Mouse (Mus musculus): ENCODE measurements around the gene Ercc2.
A peak's percentile ranks its signal among the peaks of the same experiment; 100 is the strongest.

Ercc2 gene

GRCm38 (mm10) chr7:19410766-19411344, 29.0 kb downstream of the Ercc2 start:
- DNase-seq: no peak

DNA sequence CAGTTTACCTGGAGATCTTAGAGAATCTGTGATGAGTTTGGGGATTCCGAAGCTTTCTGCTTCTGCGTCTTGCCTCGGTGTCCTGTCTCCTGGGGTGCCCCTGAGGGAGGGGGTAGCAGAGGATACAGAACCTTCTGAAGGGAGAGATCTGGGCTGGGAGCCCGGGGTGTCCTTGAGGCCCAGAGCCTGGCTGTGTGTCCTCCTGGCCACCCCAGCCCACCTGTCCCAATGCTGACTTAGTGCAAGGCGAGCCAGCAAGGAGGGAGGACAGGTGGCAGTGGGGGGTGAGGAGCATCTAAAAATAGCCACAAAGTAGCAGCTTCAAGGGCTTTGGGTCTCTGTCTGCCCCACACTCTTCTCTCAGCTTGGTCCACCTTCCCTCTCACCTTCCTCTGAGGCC, 30.0 kb downstream of the Ercc2 start:
- no peak for DNase-seq

- DNase-seq: no peak
Measured at GRCm38 (mm10) chr7:19413525-19413924, 31.7 kb downstream of the Ercc2 start.

GRCm38 (mm10) chr7:19416590-19416989, 34.8 kb downstream of the Ercc2 start:
- no peak for DNase-seq

DNA sequence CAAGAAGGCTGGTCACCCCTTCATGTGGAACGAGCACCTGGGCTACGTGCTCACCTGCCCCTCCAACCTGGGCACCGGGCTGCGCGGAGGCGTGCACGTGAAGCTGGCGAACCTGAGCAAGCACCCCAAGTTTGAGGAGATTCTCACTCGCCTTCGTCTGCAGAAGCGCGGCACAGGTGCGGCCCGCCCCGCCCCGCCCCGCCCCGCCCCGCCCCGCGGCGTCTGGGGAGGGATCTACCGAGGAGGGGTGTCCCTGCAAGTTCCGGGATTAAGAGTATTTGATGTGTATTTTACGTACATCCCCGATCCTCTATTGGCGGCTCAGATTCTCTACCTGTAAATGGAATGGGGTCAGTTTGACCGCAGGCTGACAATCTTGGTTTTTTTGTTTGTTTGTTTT, 38.3 kb downstream of the Ercc2 start:
- DNase-seq: no peak

DNA sequence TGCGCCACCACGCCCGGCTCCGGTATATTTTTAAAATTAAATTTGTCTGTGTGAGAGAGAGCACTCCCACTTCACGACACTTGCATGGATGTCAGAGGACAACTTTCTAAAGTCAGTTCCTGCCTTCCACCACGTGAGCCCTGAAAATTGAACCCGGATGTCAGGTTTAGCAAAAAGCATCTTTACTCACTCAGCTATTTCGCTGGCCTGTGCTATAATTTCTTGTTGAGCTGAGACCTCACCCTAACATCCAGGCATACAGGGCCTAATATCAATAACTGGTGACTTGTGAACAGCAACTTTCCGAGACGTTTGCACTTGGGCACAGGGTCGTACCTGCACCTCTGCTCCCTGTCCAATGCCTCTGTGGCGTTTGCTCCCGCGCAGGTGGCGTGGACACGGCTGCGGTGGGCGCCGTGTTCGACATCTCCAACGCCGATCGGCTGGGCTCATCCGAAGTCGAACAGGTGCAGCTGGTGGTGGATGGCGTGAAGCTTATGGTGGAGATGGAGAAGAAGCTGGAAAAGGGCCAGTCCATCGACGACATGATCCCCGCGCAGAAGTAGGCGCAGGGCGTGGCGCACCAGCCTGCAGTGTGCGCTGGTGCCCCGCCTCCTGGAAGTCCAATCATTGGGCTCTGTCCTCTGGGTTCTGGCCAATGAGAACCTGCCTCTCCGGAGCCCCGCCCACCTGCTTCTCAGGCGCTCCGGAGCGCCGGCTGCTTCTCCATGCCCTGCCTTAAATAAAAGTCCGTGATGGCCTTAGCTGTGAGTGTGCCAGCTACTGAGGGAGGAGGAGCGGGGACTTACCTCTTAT, 39.2 kb downstream of the Ercc2 start:
- peak; percentile 95 for DNase-seq

- no peak for DNase-seq
Measured at GRCm38 (mm10) chr7:19423083-19423482, 41.3 kb downstream of the Ercc2 start.

DNA sequence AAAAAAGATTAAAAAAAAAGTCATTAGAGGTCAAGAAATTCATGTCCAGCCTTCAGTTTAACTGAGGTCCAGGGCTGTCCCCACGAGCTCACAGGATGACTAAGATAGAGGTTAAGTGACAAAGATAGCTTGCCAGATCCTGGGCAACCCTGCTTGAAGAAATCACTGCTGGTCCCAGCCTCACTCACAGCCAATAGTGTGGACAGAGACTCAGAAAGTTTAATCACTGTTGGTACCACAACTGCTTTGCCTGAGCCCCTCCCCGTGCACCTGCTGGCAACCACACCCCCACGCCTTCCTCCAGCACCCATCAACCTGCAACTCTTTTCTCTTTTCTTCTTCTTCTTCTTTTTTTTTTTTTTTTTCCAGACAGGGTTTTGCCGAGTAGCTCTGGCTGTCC, 42.2 kb downstream of the Ercc2 start:
- no peak for DNase-seq

GRCm38 (mm10) chr7:19426349-19426748, 44.5 kb downstream of the Ercc2 start:
- peak; percentile 60 for DNase-seq

DNA sequence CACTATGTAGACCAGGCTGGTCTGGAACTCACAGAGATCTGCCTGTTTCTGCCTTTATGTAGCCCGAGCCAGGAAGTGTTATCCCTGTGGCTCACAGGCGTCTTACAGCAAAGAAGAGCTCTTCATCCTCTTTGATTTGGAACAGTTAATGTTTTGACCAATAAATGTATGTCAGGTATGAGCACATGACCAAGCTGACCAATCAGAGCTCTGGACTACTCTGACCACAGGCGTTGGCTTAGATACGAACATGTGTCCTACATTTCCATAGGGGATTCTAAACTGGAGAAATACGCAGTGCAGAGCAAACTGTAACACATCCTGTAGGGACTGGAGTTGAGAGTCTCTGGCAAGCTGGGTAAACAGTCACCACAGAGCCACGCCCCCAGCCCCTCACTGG, 45.1 kb downstream of the Ercc2 start:
- DNase-seq: no peak

DNA sequence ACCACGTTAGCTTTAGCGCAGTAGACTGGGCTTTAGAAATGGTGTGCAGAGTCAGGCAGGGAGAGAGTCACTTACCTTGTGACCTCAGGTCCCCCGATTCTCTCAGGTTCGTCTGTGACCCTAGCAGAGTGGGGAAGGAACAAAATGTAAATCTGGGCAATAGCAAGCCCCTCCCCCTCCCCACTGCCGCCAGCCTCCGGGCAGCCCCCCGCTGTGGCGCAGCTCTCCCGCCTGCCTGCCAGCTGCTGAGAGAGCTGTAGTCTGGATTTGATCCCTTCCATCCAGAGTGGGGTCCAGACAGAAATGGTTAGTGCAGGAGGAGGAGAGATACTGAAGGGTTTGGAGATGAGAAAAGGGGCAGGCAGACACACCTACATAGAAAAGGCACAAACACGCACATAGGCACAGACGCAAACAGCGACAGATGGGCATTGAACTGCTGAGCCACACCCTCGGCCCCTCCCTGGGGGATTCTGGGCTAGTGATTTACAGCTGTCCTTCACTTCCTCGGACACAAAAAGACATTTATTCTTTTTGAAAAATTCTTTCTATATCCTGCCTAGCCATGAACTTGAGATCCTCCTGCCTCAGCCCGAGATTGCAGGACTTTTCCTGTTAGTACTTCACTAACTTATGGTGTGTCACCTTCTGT, 46.3 kb downstream of the Ercc2 start:
- DNase-seq: no peak

- DNase-seq: no peak
Measured at GRCm38 (mm10) chr7:19429726-19430125, 47.9 kb downstream of the Ercc2 start.

GRCm38 (mm10) chr7:19430402-19430801, 48.6 kb downstream of the Ercc2 start:
- DNase-seq: no peak

- DNase-seq: no peak
Measured at GRCm38 (mm10) chr7:19432475-19432874, 50.7 kb downstream of the Ercc2 start.

GRCm38 (mm10) chr7:19436276-19436675, 54.5 kb downstream of the Ercc2 start:
- DNase-seq: no peak

- DNase-seq: no peak
Measured at GRCm38 (mm10) chr7:19437048-19437447, 55.2 kb downstream of the Ercc2 start.

DNA sequence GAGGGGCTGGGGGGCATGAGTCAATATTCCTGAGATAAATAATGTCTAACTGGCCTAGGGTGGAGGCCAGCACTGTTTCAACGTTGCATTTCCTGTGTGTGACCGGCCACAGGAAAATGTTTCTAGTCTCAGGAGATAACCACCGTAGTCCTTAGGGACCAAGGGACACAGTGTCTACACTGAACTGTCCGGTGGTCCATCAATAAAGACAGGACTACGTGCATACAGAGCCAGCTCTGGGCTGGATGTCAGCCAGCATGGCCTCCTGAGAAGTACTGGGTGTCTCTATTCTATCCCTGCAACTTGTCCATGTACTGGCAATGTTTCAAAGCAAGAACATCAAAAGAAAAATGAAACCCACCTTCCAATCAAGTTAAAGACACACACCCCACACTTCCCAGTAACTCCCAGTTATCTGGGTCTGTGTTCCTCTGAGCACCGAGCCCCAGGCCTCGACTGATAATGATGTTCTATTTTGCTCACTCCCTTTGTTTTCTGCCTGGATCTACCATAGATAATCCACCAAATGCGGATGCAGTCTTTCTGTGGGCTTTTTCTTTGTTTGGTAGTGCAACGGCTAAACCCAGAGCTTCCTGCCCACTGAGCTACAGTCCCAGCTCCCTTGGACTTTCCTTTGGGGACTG, 59.8 kb downstream of the Ercc2 start:
- DNase-seq: no peak

GRCm38 (mm10) chr7:19443344-19443743, 61.5 kb downstream of the Ercc2 start:
- peak; percentile 73 for DNase-seq

GRCm38 (mm10) chr7:19444801-19445200, 63.0 kb downstream of the Ercc2 start:
- DNase-seq: no peak
